Mouse (Mus musculus): ENCODE measurements at regions not wholly inside any gene's neighbourhood (a gene's known extent, or its start where the extent isn't known, plus 50 kb on each side); places are given as distances from the start of the nearest gene placed in this dataset.

GRCm38 (mm10) chr19:54252145-54252664 lies 208.3 kb downstream of the Adra2a start:
- H3K4me1 ChIP-seq = no peaks in the 10 kb centered on the region
- H3K4me3 ChIP-seq = no peak overlapping the region
- no peak overlapping the region for H3K9ac ChIP-seq
- no peak for ATAC-seq
- H3K9me3 ChIP-seq (replicated peaks) = no peaks in the 10 kb centered on the region
- no peak overlapping the region for H3K27ac ChIP-seq
- H3K4me2 ChIP-seq = no peak overlapping the region
- no peaks in the 10 kb centered on the region for H3K27me3 ChIP-seq
- H3K36me3 ChIP-seq (ENCODE audit: poor library complexity, severe bottlenecking) = no peaks in the 10 kb centered on the region
- 89% methylated on average over 7 of the region's 7 CpGs for WGBS

- no peak overlapping the region for H3K4me2 ChIP-seq
- WGBS = 92% methylated on average over 3 of the region's 3 CpGs
Observed at GRCm38 (mm10) chr19:54257889-54258288, 213.9 kb downstream of the Adra2a start.

GRCm38 (mm10) chr19:54259175-54259574 lies 215.2 kb downstream of the Adra2a start:
- ATAC-seq = no peak
- peak overlapping the region; percentile 17; the same call in 1 of the 2 replicates for H3K4me2 ChIP-seq

More at GRCm38 (mm10) chr19:54257889-54258288, 213.9 kb downstream of the Adra2a start:
- Histone ChIP-seq H3K9me3 (replicated peaks) (no peaks in the 10 kb centered on the region), H3K36me3 (ENCODE audit: poor library complexity, severe bottlenecking) (no peaks in the 10 kb centered on the region), H3K27me3 (no peaks in the 10 kb centered on the region), H3K4me1 (peaks cover 17% of the 10 kb centered on the region), H3K4me3 (no peak overlapping the region), H3K9ac (no peak overlapping the region), H3K27ac (no peak overlapping the region)
- no peak for ATAC-seq

GRCm38 (mm10) chr19:54277368-54277767 lies 233.4 kb downstream of the Adra2a start:
- Histone ChIP-seq H3K4me2 (no peak overlapping the region), H3K27ac (no peak overlapping the region), H3K4me1 (no peaks in the 10 kb centered on the region), H3K36me3 (ENCODE audit: poor library complexity, severe bottlenecking) (no peaks in the 10 kb centered on the region), H3K9ac (no peak overlapping the region), H3K9me3 (replicated peaks) (no peaks in the 10 kb centered on the region), H3K27me3 (no peaks in the 10 kb centered on the region), H3K4me3 (no peak overlapping the region)
- 87% methylated on average over 10 of the region's 10 CpGs for whole genome bisulfite sequencing
- no peak for ATAC-seq

More at GRCm38 (mm10) chr19:54259175-54259574, 215.2 kb downstream of the Adra2a start:
- 2% methylated on average over 7 of the region's 7 CpGs for WGBS
- no peaks in the 10 kb centered on the region for H3K9me3 ChIP-seq (replicated peaks)
- no peak overlapping the region for H3K9ac ChIP-seq
- peaks cover 17% of the 10 kb centered on the region for H3K4me1 ChIP-seq
- no peak overlapping the region for H3K27ac ChIP-seq
- H3K27me3 ChIP-seq = no peaks in the 10 kb centered on the region
- no peak overlapping the region for H3K4me3 ChIP-seq
- no peaks in the 10 kb centered on the region for H3K36me3 ChIP-seq (ENCODE audit: poor library complexity, severe bottlenecking)

- no peak for ATAC-seq
- Histone ChIP-seq H3K4me1 (no peaks in the 10 kb centered on the region), H3K27ac (no peak overlapping the region)
Observed at GRCm38 (mm10) chr19:54285481-54285880, 241.5 kb downstream of the Adra2a start.

GRCm38 (mm10) chr19:54297663-54298388 lies 253.9 kb downstream of the Adra2a start:
- Histone ChIP-seq H3K27ac (no peak overlapping the region), H3K4me3 (no peak overlapping the region), H3K9me3 (replicated peaks) (no peaks in the 10 kb centered on the region), H3K27me3 (no peaks in the 10 kb centered on the region), H3K4me1 (no peaks in the 10 kb centered on the region), H3K36me3 (ENCODE audit: poor library complexity, severe bottlenecking) (no peaks in the 10 kb centered on the region), H3K9ac (no peak overlapping the region), H3K4me2 (no peak overlapping the region)
- no peak for ATAC-seq
- 85% methylated on average over 10 of the region's 10 CpGs for WGBS

More at GRCm38 (mm10) chr19:54285481-54285880, 241.5 kb downstream of the Adra2a start:
- H3K9me3 ChIP-seq (replicated peaks) = no peaks in the 10 kb centered on the region
- no peaks in the 10 kb centered on the region for H3K27me3 ChIP-seq
- no peaks in the 10 kb centered on the region for H3K36me3 ChIP-seq (ENCODE audit: poor library complexity, severe bottlenecking)
- no peak overlapping the region for H3K4me2 ChIP-seq
- no peak overlapping the region for H3K4me3 ChIP-seq
- H3K9ac ChIP-seq = no peak overlapping the region

GRCm38 (mm10) chr19:54311289-54311688 lies 267.3 kb downstream of the Adra2a start:
- Histone ChIP-seq H3K9ac (no peak overlapping the region), H3K4me1 (0 out of 2 replicates have a peak, but pooled peaks cover 4% of the 10 kb centered on the region), H3K36me3 (ENCODE audit: poor library complexity, severe bottlenecking) (no peaks in the 10 kb centered on the region), H3K27me3 (peaks cover 5% of the 10 kb centered on the region; the same call in 1 of the 2 replicates), H3K27ac (no peak overlapping the region), H3K9me3 (replicated peaks) (no peaks in the 10 kb centered on the region), H3K4me2 (no peak overlapping the region), H3K4me3 (no peak overlapping the region)
- peak; percentile 83; the same call in 1 of the 2 replicates for ATAC-seq
- WGBS = 38% methylated on average over 6 of the region's 6 CpGs

- H3K4me1 ChIP-seq = 0 out of 2 replicates have a peak, but pooled peaks cover 4% of the 10 kb centered on the region
- no peaks in the 10 kb centered on the region for H3K36me3 ChIP-seq (ENCODE audit: poor library complexity, severe bottlenecking)
- H3K4me3 ChIP-seq = no peak overlapping the region
- no peak overlapping the region for H3K27ac ChIP-seq
- no peak overlapping the region for H3K9ac ChIP-seq
- no peak overlapping the region for H3K4me2 ChIP-seq
- WGBS = 51% methylated on average over 1 of the region's 1 CpGs
- no peak; the same call in 1 of the 2 replicates for ATAC-seq
- no peaks in the 10 kb centered on the region for H3K9me3 ChIP-seq (replicated peaks)
- H3K27me3 ChIP-seq = peaks cover 5% of the 10 kb centered on the region; the same call in 1 of the 2 replicates
Observed at GRCm38 (mm10) chr19:54311723-54312122, 267.8 kb downstream of the Adra2a start.

GRCm38 (mm10) chr19:54323276-54323675 lies 279.3 kb downstream of the Adra2a start:
- H3K9ac ChIP-seq = no peak overlapping the region
- H3K27me3 ChIP-seq = no peaks in the 10 kb centered on the region
- 83% methylated on average over 5 of the region's 5 CpGs for WGBS
- ATAC-seq = no peak
- no peak overlapping the region for H3K4me2 ChIP-seq
- no peak overlapping the region for H3K27ac ChIP-seq
- H3K4me3 ChIP-seq = no peak overlapping the region
- no peaks in the 10 kb centered on the region for H3K4me1 ChIP-seq
- no peaks in the 10 kb centered on the region for H3K9me3 ChIP-seq (replicated peaks)
- no peaks in the 10 kb centered on the region for H3K36me3 ChIP-seq (ENCODE audit: poor library complexity, severe bottlenecking)

GRCm38 (mm10) chr19:54324991-54325390 lies 281.0 kb downstream of the Adra2a start:
- H3K9me3 ChIP-seq (replicated peaks) = 0 out of 2 replicates have a peak, but pooled peaks cover 3% of the 10 kb centered on the region

GRCm38 (mm10) chr19:54332140-54332539 lies 288.2 kb downstream of the Adra2a start:
- Histone ChIP-seq H3K4me2 (no peak overlapping the region), H3K27ac (no peak overlapping the region), H3K9ac (no peak overlapping the region), H3K36me3 (ENCODE audit: poor library complexity, severe bottlenecking) (no peaks in the 10 kb centered on the region), H3K27me3 (no peaks in the 10 kb centered on the region), H3K4me3 (no peak overlapping the region), H3K4me1 (no peaks in the 10 kb centered on the region), H3K9me3 (replicated peaks) (peaks cover 10% of the 10 kb centered on the region)
- no peak for ATAC-seq
- WGBS = 89% methylated on average over 1 of the region's 1 CpGs

More at GRCm38 (mm10) chr19:54324991-54325390, 281.0 kb downstream of the Adra2a start:
- H3K4me2 ChIP-seq = no peak overlapping the region
- no peaks in the 10 kb centered on the region for H3K4me1 ChIP-seq
- WGBS = 64% methylated on average over 4 of the region's 4 CpGs
- no peak for ATAC-seq
- H3K27ac ChIP-seq = no peak overlapping the region
- no peaks in the 10 kb centered on the region for H3K36me3 ChIP-seq (ENCODE audit: poor library complexity, severe bottlenecking)
- no peak overlapping the region for H3K4me3 ChIP-seq
- H3K27me3 ChIP-seq = no peaks in the 10 kb centered on the region
- no peak overlapping the region for H3K9ac ChIP-seq

GRCm38 (mm10) chr19:54340778-54341291 lies 296.9 kb downstream of the Adra2a start:
- WGBS = 89% methylated on average over 2 of the region's 2 CpGs
- Histone ChIP-seq H3K9me3 (replicated peaks) (no peaks in the 10 kb centered on the region), H3K4me2 (no peak overlapping the region), H3K4me3 (no peak overlapping the region), H3K27me3 (no peaks in the 10 kb centered on the region), H3K4me1 (no peaks in the 10 kb centered on the region), H3K36me3 (ENCODE audit: poor library complexity, severe bottlenecking) (no peaks in the 10 kb centered on the region), H3K27ac (no peak overlapping the region), H3K9ac (no peak overlapping the region)
- no peak for ATAC-seq

Data from forebrain, embryonic 13.5 days (tissue).